Mouse (Mus musculus): Measurements from ENCODE around the gene Rmnd5b.
"Not testable (repeated sequence)": the region's sequence is repeated elsewhere in the genome, so short reads cannot be mapped to it uniquely, and the experiment has no call there.

Rmnd5b gene

DNA sequence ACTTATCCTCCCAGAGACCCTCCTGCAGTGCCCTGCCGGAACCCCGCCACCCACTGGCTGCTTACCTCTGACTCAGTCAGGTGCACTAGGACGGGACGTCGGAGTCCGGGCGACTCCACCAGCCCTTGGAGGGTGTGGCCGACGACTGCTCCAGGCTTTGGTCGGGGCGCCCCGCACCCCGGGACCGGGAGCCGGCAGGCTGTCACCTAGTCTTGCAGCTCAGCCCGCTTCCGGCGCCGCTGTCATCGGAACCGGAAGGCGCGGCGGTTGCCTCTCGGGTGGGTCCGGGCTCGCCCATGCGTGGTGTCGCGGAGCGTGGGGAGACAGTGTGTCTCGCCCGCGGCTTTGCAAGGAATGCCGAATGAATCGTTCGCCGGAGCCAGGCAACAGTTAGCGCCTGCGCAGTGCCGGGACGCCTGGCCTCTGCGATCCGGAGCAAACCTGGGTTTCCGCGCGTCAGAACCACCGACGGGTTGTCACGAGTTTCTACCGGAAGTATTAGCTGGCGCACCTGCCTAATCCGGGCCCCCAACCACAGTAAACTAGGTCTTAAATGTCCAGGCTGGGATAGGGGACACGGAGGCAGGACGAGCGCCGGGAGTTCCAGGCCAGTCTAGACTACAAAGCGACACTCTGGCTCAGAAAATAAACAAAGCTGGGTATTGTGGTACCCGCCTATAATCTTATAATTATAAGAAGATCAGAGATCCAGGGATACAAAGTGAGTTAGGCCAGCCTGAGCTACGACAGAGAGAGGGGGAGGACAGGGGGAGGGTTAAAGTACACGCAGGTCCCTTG lies at the start of gene Rmnd5b:
Rmnd5b (minus strand) TSS at position 372 of the 798 bp plus-strand sequence.
- DNase-seq (ENCODE audit: low read depth, low spot score): peak; percentile 94
- no peaks in the 10 kb centered on the region for H3K36me3 ChIP-seq (ENCODE audit: control insufficient read depth, insufficient read depth, low read length, poor library complexity, severe bottlenecking)
- no peaks in the 10 kb centered on the region for H3K27me3 ChIP-seq (ENCODE audit: control insufficient read depth, insufficient read depth, low read length, poor library complexity, severe bottlenecking)

DNA sequence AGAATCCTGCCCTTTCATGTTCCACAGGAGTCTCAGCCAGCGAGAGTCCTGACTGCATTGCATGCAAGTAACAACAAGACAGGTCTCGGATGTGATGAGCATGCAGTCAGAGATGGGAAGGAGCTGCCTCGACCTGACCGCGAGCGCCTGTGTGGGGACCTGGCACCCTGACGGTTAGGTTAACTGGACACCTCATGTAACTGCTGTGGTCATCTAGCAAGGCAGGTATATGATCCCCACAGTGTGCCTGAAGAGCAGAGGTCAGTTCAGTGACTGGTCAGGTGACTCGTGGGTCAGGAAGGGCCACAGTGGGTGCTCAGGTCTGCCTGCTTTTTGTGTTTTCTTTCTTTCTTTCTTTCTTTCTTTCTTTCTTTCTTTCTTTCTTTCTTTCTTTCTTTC lies 46.3 kb upstream of the Rmnd5b start:
- Histone ChIP-seq H3K36me3 (ENCODE audit: control insufficient read depth, insufficient read depth, low read length, poor library complexity, severe bottlenecking) (no peaks in the 10 kb centered on the region), H3K27me3 (ENCODE audit: control insufficient read depth, insufficient read depth, low read length, poor library complexity, severe bottlenecking) (no peaks in the 10 kb centered on the region)
- no peak for DNase-seq (ENCODE audit: low read depth, low spot score)

- H3K36me3 ChIP-seq (ENCODE audit: control insufficient read depth, insufficient read depth, low read length, poor library complexity, severe bottlenecking): no peaks in the 10 kb centered on the region
- no peaks in the 10 kb centered on the region for H3K27me3 ChIP-seq (ENCODE audit: control insufficient read depth, insufficient read depth, low read length, poor library complexity, severe bottlenecking)
- DNase-seq (ENCODE audit: low read depth, low spot score): peak; percentile 94
Measured at GRCm38 (mm10) chr11:51681324-51681975, 45.8 kb upstream of the Rmnd5b start.

- no peak for DNase-seq (ENCODE audit: low read depth, low spot score)
- Histone ChIP-seq H3K36me3 (ENCODE audit: control insufficient read depth, insufficient read depth, low read length, poor library complexity, severe bottlenecking) (no peaks in the 10 kb centered on the region), H3K27me3 (ENCODE audit: control insufficient read depth, insufficient read depth, low read length, poor library complexity, severe bottlenecking) (no peaks in the 10 kb centered on the region)
Measured at GRCm38 (mm10) chr11:51679466-51679865, 43.8 kb upstream of the Rmnd5b start.

DNA sequence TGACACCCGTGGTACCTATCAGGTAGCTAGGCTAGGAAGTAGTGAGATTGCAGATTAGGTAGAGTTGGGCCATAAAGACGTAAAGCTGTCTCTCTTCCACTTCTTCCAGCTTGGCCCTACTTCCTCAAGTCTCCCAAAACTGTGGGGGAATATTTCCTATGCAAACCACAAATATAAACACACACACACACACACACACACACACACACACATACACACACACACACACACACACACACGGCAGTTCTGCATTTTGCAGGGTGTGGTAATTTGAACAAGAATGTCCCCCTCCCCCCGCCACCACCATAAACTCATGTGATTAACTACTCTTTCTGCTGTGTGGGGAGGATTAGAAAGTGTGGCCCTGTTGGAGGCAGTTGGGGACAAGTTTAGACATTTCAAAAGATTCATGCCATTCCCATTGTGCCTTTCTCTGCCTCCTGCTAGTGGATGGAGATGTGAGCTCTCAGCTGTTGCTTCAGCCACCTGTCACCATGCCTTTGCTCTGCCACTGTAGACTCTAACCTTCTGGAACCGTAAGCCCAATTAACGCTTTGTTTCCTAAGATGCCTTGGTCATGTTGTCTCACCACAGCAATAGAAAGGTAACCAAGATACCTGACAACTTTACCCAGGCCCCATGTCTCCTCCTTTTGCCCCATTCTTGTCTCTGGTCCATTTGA lies 42.2 kb upstream of the Rmnd5b start:
- peak; percentile 22 for DNase-seq (ENCODE audit: low read depth, low spot score)
- H3K27me3 ChIP-seq (ENCODE audit: control insufficient read depth, insufficient read depth, low read length, poor library complexity, severe bottlenecking): no peaks in the 10 kb centered on the region
- H3K36me3 ChIP-seq (ENCODE audit: control insufficient read depth, insufficient read depth, low read length, poor library complexity, severe bottlenecking): no peaks in the 10 kb centered on the region

DNA sequence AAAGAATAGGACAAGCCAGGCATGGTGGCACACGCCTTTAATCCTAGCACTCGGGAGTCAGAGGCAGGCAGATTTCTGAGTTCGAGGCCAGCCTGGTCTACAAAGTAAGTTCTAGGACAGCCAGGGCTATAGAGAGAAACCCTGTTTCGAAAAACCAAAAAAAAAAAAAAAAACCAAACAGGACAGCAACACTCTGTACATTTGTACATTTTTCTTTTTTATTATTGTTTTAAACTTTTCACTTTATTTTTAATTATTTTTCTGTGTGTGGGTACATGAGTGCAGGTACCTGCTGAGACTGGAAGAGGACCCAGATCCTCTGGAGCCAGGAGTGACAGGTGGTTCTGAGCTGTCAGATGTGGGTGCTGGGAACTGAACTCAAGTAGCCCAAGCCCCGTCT lies 39.7 kb upstream of the Rmnd5b start:
- Histone ChIP-seq H3K36me3 (ENCODE audit: control insufficient read depth, insufficient read depth, low read length, poor library complexity, severe bottlenecking) (no peaks in the 10 kb centered on the region), H3K27me3 (ENCODE audit: control insufficient read depth, insufficient read depth, low read length, poor library complexity, severe bottlenecking) (no peaks in the 10 kb centered on the region)
- DNase-seq (ENCODE audit: low read depth, low spot score): no peak

- Histone ChIP-seq H3K36me3 (ENCODE audit: control insufficient read depth, insufficient read depth, low read length, poor library complexity, severe bottlenecking) (no peaks in the 10 kb centered on the region), H3K27me3 (ENCODE audit: control insufficient read depth, insufficient read depth, low read length, poor library complexity, severe bottlenecking) (no peaks in the 10 kb centered on the region)
- DNase-seq (ENCODE audit: low read depth, low spot score): no peak
Measured at GRCm38 (mm10) chr11:51673291-51673690, 37.6 kb upstream of the Rmnd5b start.

DNA sequence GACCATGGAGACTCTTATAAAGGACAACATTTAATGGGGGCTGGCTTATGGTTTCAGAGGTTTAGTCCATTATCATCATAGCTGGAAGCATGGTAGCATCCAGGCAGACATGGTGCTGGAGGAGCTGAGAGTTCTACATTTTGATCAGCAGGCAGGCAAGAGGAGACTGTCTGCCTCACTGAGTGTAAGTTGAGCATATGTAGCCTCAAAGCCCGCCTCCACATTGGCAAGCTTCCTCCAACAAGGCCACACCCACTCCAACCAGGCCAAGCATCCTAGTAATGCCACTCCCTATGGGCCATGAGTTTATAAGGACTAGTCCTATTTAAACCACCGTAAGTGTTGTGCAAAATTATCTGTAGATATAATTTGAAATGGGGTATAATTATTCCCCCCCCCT lies 35.7 kb upstream of the Rmnd5b start:
- no peak for DNase-seq (ENCODE audit: low read depth, low spot score)
- no peaks in the 10 kb centered on the region for H3K27me3 ChIP-seq (ENCODE audit: control insufficient read depth, insufficient read depth, low read length, poor library complexity, severe bottlenecking)

GRCm38 (mm10) chr11:51670846-51671245 lies 35.1 kb upstream of the Rmnd5b start:
- DNase-seq (ENCODE audit: low read depth, low spot score): no peak
- H3K36me3 ChIP-seq (ENCODE audit: control insufficient read depth, insufficient read depth, low read length, poor library complexity, severe bottlenecking): no peaks in the 10 kb centered on the region
- H3K27me3 ChIP-seq (ENCODE audit: control insufficient read depth, insufficient read depth, low read length, poor library complexity, severe bottlenecking): no peaks in the 10 kb centered on the region

More for the DNA sequence above, 35.7 kb upstream of the Rmnd5b start:
- H3K36me3 ChIP-seq (ENCODE audit: control insufficient read depth, insufficient read depth, low read length, poor library complexity, severe bottlenecking): no peaks in the 10 kb centered on the region

GRCm38 (mm10) chr11:51664747-51665146 lies 29.1 kb upstream of the Rmnd5b start:
- not testable (repeated sequence) for H3K27me3 ChIP-seq (ENCODE audit: control insufficient read depth, insufficient read depth, low read length, poor library complexity, severe bottlenecking); H3K36me3 ChIP-seq (ENCODE audit: control insufficient read depth, insufficient read depth, low read length, poor library complexity, severe bottlenecking); DNase-seq (ENCODE audit: low read depth, low spot score)

DNA sequence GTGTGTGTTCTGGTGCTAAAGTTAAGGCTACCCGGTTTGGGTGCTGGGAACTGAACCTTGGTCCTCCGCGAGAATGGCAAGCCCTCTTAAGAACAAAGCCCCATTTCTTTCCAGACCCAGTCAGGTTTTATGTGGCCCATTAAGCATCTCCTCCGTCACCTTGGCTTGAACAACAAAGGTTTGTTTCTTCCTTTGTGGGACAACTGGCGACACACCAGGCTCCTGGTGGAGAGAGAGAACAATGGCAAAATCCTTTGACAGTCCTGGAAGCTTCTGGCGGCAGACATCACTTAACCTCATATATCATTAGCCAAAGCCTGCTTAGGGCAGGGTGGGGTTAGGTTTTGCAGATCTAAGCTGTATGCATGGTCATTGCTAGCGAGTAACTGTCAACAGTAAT lies 26.9 kb upstream of the Rmnd5b start:
- no peak for DNase-seq (ENCODE audit: low read depth, low spot score)
- Histone ChIP-seq H3K36me3 (ENCODE audit: control insufficient read depth, insufficient read depth, low read length, poor library complexity, severe bottlenecking) (no peaks in the 10 kb centered on the region), H3K27me3 (ENCODE audit: control insufficient read depth, insufficient read depth, low read length, poor library complexity, severe bottlenecking) (no peaks in the 10 kb centered on the region)

DNA sequence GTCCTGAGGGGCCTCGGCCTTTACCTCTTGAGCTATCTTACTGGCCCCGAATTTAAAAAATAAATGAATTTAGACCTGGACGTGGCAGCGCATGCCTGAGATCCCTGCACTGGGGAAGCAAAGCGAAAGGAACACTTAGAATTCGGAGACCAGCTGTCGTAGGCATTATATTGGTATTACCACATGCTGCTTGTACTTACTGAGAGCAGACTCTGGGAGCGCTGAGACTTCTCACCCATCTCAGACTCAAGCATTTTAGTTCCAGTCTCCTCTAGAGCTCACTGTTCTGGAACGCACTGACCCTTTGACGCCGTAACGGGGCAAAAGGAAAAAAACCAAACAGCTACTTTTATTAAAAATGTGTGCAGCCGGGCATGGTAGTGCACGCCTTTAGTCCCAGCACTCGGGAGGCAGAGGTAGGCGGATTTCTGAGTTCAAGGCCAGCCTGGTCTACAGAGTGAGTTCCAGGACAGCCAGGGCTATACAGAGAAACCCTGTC lies 26.2 kb upstream of the Rmnd5b start:
- Histone ChIP-seq H3K36me3 (ENCODE audit: control insufficient read depth, insufficient read depth, low read length, poor library complexity, severe bottlenecking) (no peaks in the 10 kb centered on the region), H3K27me3 (ENCODE audit: control insufficient read depth, insufficient read depth, low read length, poor library complexity, severe bottlenecking) (no peaks in the 10 kb centered on the region)
- DNase-seq (ENCODE audit: low read depth, low spot score): no peak

- DNase-seq (ENCODE audit: low read depth, low spot score): no peak
- peaks cover 2% of the 10 kb centered on the region; the same call in 1 of the 2 replicates for H3K36me3 ChIP-seq (ENCODE audit: control insufficient read depth, insufficient read depth, low read length, poor library complexity, severe bottlenecking)
- no peaks in the 10 kb centered on the region for H3K27me3 ChIP-seq (ENCODE audit: control insufficient read depth, insufficient read depth, low read length, poor library complexity, severe bottlenecking)
Measured at GRCm38 (mm10) chr11:51658705-51659104, 23.0 kb upstream of the Rmnd5b start.

DNA sequence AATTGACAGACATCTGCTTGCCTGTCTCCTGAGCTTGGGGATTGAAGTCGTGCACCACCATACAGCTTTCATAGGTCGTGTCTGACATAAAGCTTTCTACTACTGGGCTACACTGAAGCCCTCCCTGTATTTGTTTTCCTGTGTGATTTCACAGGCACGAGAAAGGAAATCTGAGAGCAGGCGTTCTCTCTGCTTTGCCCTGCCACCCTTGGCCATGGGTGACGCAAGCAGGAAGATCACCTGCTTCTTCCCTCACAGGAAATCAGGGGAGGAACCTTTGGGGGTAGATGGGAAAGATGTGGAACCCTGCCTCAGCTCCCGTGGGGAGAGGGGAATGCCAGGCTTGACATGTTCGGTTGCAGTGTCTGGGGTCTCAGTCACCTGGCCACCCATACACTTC lies 22.6 kb upstream of the Rmnd5b start:
- Histone ChIP-seq H3K27me3 (ENCODE audit: control insufficient read depth, insufficient read depth, low read length, poor library complexity, severe bottlenecking) (no peaks in the 10 kb centered on the region), H3K36me3 (ENCODE audit: control insufficient read depth, insufficient read depth, low read length, poor library complexity, severe bottlenecking) (peaks cover 2% of the 10 kb centered on the region; the same call in 1 of the 2 replicates)
- DNase-seq (ENCODE audit: low read depth, low spot score): no peak
